Mouse (Mus musculus) natural killer cell, adult 2 months (primary cell): Measurements from ENCODE around the gene Prss57.
"Not testable (repeated sequence)": the region's sequence is repeated elsewhere in the genome, so short reads cannot be mapped to it uniquely, and the experiment has no call there.

ENCODE experiments used
- DNase-seq, 2 experiments: peaks; one replicate each; pipeline ENCODE4 v3.0.0; 2022; ENCODE audit warnings: low spot score in 2 of 2

Gene Prss57

DNA sequence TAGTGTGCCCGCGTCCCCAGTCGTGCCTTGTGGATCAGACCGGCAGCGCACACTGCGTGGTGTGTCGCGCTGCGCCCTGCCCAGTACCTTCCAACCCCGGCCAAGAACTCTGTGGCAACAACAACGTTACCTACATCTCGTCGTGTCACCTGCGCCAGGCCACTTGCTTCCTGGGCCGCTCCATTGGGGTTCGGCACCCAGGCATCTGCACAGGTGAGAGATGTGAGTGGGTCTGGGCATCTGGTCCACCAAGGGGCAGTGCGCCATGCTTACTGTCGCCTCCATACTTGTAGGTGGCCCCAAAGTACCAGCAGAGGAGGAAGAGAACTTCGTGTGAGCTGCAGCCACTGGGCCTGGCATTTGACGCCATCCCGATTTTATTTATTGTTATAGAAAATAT, 9.6 kb downstream of the Prss57 start:
- no peak for DNase-seq

DNA sequence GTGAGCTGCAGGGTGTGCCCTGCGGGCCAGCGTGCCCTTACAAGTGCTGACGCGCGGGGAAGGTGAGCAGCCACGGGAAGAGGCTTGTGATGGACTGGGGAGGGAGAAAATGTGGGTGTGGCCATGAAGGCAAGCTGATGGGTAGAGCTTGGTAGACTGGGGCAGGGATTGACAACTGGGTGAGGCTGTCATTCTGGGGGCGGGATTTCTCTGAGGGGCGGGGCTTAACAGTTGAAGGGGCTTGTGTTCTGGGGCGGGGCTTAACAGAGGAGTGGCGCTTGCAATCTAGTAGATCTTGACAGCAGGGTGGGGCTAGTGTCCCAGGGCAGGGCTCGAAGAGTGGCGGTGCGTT, 10.1 kb downstream of the Prss57 start:
- no peak for DNase-seq

DNA sequence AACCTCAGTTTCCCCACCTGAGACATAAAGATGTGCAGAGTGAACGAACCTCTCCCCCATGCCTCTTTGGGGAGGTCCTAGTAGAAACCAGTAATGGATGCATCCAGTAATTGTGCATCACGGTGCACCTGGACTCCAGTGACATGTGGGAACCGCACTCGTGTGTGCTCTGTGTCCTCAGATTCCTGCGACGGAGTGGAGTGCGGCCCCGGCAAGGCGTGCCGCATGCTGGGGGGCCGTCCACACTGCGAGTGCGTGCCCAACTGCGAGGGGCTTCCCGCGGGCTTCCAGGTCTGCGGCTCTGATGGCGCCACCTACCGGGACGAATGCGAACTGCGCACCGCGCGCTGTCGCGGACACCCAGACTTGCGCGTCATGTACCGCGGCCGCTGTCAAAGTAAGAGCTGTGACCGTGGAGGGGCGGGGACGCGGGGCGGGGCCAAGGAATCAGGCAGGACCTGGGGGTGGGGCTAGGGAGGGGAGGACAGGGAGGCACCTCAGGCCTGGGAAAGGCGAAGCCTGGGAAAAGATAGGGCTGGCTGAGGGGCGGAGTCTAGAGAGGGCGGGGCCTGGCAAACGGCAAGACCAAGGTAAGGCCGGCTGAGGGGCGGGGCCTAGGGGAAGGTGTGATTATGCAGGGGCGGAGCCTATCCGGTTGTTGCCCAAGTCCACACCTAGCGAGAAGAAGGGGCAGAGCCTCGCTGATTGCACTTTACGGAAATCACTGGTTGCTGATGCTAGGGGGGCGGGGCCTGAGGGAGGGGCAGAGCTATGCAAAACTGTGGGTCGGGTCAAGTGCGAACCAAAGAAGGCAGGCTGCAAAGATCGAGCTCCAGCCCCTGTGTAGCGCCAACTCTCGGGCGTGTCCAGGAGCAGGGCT, 10.7 kb downstream of the Prss57 start:
- DNase-seq: peak; percentile 98

DNA sequence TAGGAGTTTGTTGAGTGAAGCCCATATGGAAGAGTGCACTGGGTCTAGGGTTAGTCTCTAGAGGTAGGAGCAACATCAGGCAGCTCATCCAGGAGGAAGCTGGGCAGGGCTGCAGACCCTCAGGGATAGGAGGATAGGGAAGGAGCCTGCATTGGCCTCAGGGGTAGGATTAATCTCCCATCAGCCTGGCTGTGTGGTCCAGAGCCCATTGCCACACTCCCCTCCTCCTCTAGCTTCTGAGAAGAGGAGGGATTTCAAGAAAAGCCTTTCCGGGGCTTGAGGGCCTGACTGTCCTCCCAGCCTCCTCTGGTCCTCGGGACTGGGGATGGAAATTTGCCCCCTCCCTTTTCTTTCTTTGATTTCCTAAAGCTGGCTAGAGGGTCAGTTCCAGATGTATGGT, 11.6 kb downstream of the Prss57 start:
- no peak for DNase-seq

DNA sequence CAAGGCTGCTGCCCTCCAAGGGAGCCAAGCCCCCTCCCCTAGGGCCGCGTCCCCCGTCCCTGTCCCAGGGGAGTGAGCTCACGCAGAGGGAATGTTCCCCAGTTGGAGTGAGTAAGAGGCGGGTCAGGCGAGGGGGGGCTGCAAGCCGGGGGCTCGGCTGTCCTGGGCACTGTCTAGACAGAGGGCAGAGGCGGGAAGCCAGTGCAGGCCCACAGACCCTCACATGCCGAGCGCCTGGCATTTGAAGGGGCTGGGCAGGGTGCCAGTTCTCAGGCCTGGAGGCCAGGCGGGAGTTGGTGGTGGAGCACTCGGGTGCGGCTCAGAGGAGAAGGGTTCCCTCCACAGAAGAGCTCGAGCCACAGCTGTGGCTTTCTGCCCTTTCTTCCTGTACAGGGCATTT, 12.8 kb downstream of the Prss57 start:
- no peak for DNase-seq

DNA sequence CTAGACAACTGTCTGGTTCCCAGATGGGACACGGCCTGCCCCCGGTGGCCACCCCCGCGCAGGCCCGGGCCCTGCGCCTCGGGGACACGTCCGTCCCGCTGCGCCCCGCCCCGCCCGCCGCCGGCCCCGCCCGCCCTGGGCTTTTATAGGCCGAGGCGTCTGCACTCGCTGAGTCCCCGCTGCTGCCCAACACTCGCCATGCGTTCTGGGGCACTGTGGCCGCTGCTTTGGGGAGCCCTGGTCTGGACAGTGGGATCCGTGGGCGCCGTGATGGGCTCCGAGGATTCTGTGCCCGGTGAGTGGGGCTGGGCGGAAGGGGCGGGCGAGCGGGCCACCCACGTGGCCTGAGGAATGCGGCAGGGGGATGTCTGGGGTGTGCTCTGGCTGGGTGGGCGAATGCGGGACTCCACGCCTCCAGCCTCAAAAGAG, 13.6 kb downstream of the Prss57 start, which contains the start of gene Fstl3:
TSS of gene Fstl3 (plus strand) at position 170 of the 429 bp plus-strand sequence.
- no peak for DNase-seq

DNA sequence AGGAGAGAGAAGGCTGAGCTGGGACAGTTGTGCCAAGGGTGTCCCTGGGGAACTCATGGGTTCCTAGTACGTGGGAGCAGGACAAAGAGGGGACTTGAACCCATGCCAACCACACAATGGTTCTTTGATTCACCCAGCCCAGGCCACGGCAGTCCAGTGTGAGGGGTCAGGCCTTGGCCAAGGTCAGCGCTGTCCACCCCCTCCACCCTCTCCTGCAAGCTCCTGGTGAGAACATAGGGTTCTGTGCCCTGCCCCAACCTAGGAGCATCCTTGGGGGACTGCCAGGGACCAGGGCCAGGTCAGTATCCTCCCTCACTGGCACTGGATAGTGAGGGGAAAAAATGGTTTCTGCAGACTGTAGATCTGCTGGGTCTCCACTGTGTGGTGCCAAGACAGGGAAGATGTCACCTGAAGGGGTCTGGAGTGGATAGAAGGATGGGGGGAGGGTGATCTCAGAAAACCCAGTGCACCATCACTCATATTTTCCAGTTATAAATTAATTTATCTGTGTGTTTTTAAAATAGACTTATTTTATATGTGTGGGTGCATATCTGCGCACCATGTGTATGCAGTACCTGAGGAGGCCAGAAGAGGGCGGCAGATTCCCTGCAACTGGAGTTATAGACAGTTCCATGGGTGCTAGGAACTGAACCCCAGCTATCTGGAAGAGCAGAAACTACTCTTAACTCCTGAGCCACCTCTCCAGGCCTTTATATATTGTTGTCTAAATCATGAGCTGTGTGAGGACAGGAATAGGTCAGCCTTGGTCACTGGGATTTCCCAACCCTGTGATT, 16.1 kb downstream of the Prss57 start:
- DNase-seq: no peak

DNA sequence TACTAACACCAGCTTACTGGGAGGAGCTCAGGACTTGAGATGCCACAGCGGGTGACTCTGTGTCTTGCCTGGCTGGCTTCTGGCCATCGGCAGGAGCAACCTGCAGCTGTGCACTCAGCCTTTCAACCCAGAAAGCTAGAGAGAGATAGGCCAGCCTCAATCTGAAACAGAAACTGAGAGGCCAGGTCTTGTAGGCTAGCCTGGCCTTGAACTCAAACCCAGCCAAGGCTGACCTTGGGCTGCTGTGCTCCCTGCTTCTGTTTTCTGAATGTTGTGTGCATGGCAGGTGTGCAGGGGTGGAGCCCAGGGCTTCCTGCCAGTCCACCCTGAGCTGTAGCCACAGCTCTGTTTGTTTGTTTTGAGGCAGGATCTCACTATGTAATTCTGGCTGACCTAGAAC, 17.6 kb downstream of the Prss57 start:
- no peak for DNase-seq

DNA sequence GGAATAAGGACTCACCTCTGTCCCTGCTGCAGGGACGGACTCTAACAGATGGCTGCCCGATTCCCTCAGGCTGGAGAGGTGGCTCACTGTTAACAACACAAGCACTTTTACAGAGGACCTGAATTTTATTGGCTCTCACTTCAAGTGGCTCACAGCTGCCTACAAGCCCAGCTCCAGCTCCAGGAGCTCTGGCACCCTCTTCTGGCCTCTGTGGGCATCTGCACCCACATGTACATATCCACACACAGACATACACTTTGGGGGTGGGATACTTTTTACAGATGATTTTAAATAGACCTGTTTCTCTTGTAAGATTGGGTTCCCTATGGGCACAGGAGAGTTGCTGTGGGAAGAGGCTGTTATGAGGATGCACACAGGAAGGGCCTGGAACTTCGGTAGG, 18.4 kb downstream of the Prss57 start:
- no peak for DNase-seq

DNA sequence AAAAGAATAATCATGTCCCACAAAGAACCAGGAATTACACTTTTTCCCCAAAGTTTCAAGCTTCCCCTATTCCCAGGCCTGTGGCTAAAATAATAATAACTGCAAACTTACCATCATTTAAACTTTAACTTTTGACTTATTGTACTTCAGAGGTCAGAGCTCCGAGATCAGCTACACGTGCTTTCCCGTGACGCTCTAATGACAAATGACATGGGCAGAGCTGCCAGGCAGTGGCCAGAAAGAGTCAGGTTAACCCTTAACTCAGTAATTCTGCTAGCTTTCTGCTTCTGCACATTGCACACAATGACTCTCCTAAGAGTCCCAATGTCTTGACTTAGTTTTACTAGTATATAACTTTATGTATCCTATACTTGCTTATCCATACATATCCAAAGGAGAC, 21.4 kb downstream of the Prss57 start:
- DNase-seq: no peak

DNA sequence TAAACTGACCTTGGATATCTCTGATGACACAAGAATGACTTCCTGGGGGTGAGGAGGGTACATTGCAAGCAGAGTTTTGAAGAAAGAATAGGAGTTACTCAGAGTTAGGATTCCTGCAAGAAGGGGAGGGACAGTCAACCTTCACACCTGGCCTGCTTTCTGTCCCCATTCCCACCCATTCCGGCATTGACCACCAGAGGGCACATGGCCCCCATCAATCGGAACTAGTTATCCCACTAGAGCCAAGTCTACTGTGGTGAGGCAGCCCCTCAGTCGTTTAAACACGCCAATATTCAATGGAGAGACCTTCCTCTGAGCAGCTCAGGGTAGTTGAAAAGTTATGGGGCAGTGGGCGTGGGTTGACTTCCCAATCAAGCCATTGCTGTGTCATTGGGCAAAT, 22.4 kb downstream of the Prss57 start:
- DNase-seq: peak; percentile 38 to 67

DNA sequence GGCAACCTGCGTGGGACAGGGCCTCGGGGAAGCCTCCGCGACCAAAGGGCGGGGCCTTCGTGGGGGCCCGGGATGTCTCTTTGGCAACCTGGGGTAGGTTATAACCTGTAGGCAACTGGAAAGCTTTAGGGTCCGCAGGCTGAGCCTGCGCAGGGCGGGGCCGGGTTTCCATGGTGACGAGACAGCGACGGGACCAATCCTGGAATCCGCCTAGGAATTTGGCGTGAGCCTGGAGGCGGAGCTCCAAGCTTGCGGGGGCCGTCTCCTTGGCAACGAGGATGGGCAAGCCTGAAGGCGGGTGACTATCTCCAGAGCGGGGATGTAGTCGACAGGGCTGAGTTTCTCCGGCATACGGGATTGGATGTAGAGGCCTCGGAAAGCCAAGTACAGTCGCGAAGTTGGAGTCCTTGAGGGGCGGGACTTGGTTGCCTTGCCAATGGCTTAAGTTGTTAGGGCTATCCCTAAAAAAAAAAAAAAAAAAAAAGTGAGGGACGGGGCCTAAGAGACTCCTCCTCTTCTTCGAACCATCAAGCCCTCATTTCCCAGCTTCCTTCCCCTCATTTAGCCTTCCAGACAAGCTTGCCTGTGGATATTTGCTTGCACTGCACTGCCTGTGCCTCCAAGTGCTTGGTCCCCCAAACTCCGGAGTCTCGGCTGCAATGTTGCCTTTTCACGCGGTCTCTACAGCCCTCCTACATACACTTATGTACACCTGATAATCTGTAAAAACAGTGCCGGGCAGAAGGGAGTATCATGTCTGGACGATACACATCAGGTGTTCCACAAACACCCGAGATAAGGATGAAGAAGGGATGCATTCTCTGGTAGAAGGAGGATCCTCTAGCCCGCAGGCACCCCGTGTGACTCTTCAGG, 23.2 kb downstream of the Prss57 start:
- no peak for DNase-seq

DNA sequence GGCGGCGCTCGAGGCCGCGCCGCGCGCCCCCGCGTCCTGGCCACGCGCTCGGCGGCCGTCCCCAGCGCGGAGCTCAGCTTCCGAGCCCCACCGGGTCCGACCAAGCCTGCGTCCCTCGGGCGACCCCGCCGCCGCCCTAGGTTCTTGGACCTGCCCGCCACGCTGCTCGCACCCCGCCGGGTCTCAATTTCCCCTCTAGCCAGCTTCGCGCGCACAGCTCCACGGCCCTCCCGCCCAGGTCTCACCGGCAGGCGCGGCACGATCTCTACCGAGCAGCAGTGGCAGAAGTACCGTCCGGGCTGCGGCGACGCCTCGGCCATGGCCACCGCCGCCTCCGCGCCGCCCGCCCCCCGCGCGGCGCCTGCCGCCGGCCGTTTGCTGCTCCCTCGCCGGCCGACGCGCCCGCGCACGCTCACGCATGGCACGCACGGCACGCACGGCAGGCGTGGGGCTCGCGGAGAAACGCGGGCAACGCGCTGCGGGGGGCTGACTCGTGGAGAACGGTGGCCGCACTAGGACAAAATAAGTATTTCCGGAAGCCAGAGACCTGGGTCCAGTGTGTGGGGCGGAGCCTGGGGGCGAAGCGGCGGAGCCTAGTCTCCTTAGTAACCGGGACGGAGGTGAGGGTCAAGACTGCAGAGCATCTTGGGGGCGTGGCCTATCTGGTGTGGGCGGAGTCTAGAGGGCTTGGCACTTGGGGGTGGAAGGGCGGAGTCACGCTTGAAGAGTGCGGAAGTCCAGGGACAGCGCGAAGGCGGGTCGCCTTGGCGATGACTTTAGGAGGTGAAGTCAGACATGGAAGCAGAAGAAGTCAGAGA, 24.0 kb downstream of the Prss57 start, which contains the start of gene Rnf126:
TSS of gene Rnf126 (minus strand) at position 445 of the 818 bp plus-strand sequence.
- DNase-seq: peak; percentile 99 to 100

DNA sequence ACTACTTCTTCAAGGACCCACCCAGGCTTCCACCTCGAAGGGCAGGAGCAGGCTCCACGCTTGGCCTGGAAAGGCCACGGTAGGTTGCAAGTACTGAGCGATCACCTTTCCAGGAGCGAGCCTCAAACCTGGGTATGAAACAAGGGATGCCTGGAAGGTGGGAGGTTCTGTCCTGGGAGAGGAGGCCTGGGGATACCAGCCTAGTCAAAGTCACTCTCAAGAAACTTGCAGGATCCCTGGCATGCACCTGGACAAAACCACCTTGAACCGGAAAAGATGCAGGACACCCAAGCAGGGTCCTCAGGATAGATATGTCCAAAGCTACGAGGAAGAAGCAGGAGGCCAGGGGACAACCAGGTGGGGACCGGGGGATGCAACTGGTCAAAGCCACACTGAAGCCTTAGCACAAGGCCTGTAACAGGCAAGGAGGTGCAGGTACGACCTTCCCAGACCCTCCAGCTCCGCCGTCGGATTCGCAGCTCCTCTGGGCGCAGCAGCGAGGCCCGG, 24.7 kb downstream of the Prss57 start:
- DNase-seq: no peak

DNA sequence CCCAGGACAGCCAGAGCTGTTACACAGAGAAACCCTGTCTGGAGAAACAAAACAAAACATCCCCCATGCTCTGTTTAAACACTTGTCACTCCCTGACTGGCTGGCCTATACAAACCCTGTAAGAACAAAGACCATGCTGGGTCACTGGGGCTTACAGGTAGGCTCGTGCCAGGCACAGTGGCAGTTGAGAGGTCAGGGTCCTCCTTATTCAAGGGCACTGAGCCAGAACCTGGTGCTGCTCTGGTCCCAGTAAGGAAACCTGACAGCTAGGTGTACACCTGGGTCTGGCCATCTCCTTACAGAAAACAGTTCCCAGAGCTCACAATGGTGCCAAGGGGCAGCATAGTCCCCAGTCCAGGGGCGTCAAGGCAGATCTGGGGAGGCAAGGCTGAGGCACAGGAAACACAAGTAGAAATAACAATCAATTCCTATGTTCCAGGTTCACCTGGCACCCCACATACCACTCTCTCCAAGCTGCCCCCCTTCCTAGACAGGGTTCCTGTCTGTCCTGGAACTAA, 25.5 kb downstream of the Prss57 start:
- DNase-seq: no peak

DNA sequence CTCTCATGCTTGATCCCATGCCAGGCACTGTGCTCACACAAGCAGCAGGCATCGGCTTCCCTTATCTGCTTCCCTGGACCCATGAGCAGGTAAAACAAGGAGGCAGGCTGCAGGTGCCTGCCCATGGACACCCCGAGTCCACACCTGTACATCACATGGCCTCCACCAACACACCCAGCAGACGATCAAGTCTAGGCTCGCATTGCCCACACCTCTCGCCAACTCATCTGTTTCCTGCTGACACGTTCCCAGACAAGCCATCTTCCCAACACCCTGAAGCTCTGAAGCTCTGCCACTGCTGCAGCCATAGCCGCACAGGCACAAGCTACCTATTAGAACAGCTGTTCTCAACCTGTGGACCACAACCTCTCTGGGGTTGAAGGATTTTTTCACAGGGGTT, 26.5 kb downstream of the Prss57 start:
- DNase-seq: no peak

DNA sequence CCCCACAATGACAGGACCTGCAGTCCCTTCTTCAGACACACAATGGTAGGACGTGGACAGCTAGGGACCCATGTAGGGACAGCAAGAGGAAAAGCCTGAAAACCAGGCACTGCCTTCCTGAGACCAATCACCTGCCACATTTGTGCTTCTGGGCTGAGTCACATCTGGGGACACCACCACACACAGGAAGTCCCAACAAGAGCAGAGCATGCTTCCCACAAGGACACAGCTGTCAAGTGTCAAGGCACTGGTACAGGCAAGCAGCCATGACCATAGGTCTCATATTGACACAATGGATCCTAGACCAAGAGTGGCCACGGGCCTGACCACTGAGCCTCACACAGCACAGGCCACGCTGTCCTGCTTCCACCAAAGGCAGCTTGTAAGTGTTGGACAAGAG, 27.9 kb downstream of the Prss57 start:
- DNase-seq: no peak

DNA sequence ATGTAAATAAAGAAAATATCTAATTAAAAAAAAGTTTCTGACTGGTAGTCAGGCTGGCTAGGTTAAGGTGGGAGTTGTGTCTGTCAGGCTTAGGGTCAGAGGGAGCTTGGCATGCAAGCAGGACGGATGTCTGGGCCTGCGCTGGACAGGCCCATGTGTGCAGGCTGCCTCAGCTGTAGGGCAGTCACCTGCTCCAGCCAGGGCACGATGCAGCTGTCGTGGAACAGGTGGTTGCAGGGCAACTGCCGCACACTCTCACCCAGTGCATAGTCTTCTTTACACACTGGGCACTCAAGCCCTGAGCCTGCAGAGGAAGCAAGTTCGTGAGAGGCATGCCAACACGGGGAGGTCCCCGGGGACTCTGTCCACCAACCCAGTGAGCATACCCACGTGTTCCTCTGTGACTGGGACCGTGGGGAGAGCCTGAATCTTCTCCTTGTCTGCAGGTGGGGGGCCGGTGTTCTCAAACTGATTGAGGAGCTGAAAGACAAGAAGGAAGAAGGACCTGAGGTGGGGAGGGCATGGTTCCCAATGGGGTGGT, 30.1 kb downstream of the Prss57 start:
- DNase-seq: no peak

DNA sequence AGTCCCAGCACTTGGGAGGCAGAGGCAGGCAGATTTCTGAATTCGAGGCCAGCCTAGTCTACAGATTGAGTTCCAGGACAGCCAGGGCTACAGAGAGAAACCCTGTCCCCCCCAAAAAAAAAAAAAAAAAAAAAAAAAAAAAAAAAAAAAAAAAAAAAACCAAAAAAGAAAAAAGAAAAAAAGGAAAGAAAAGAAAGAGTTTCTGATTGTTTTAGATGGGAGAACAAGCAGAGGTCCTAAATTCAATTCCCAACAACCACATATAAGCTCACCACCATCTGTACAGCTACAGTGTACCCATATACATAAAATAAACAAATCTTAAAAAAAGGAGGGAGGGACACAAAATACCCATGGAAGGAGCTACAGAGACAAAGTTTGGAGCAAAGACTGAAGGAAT, 31.1 kb downstream of the Prss57 start:
- not testable (repeated sequence) for DNase-seq

DNA sequence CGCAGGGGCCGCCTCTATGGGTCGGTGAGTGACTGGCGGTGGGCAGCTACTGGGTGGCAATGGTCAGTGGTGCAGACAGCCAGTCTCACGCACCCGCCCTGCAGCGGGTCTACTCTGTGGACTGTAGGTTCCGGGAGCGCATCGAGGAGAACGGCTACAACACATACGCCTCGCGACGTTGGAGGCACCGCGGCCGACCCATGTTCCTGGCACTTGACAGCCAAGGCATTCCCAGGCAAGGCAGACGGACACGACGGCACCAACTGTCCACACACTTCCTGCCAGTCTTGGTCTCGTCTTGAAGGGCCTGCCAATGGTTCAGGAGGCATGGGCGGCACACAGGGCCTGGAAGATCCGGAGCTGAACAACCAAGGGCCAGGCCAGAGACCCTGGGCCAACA, 34.1 kb downstream of the Prss57 start:
- no peak for DNase-seq
